Mouse (Mus musculus) heart, postnatal 0 days (tissue): ENCODE results near the gene Jrkl. TPM values are rescaled to one million over a fixed set of nuclear protein-coding genes. Genes with fewer than 3 reads are reported as not detected.

Source experiments
- ATAC-seq: fragments of 200-750 bp; cut with Nextera tagmentation; 2 replicates; pipeline ENCODE4 v1.8.0; 2017; ENCODE audit warnings: low read depth, moderate number of reproducible peaks, moderate library complexity; ENCODE audit not compliant: insufficient read depth
- DNase-seq: peaks from one replicate; pipeline ENCODE4 v3.0.0-alpha.2; 2016; ENCODE audit warnings: low spot score
- H3K27ac ChIP-seq: fragments of 300-500 bp; sonication (generic); 2 replicates; pipeline ENCODE4 v1.5.1; 2014; ENCODE audit warnings: low read depth, mild to moderate bottlenecking
- H3K27me3 ChIP-seq: fragments of 300-500 bp; sonication (generic); 2 replicates; pipeline ENCODE4 v1.6.1; 2014; ENCODE audit warnings: low read length, mixed read lengths; ENCODE audit not compliant: control insufficient read depth, insufficient read depth
- H3K36me3 ChIP-seq: fragments of 300-500 bp; sonication (generic); replicated peaks from 2 replicates; pipeline ENCODE4 v1.6.1; 2014; ENCODE audit warnings: low read length, mixed read lengths; ENCODE audit not compliant: control insufficient read depth, insufficient read depth
- H3K4me1 ChIP-seq: fragments of 300-500 bp; sonication (generic); 2 replicates; pipeline ENCODE4 v1.6.1; 2014; ENCODE audit warnings: antibody characterized with exemption; ENCODE audit not compliant: control insufficient read depth, insufficient read depth
- H3K4me2 ChIP-seq: fragments of 300-500 bp; sonication (generic); 2 replicates; pipeline ENCODE4 v1.6.1; 2014; ENCODE audit warnings: low read depth, mild to moderate bottlenecking, low read length, moderate library complexity
- H3K4me3 ChIP-seq: fragments of 300-500 bp; sonication (generic); 2 replicates; pipeline ENCODE4 v1.5.1; 2014; ENCODE audit warnings: low read depth, low read length
- H3K9ac ChIP-seq: fragments of 300-500 bp; sonication (generic); replicated peaks from 2 replicates; pipeline ENCODE4 v1.6.1; 2014; ENCODE audit warnings: low read depth, low read length, mixed read lengths
- H3K9me3 ChIP-seq: fragments of 300-500 bp; sonication (generic); replicated peaks from 2 replicates; pipeline ENCODE4 v1.6.1; 2016; ENCODE audit warnings: low read length; ENCODE audit not compliant: control insufficient read depth
- CTCF ChIP-seq: IDR thresholded peaks from 2 replicates; pipeline ENCODE4 v1.5.1; 2016; ENCODE audit warnings: antibody characterized with exemption, control low read depth, low read depth
- EP300 ChIP-seq: IDR thresholded peaks from 2 replicates; pipeline ENCODE4 v1.6.1; 2016; ENCODE audit warnings: antibody characterized with exemption, low read depth
- WGBS: fragments of 180-500 bp; shearing (Covaris S2); extraction: QIAGEN DNeasy Blood & Tissue Kit; methylation state at CpG from one replicate; pipeline ENCODE4 v1.1.7; 2014; 5-methylcytosine and 5-hydroxymethylcytosine counted together
- polyA plus RNA-seq: library from polyadenylated mRNA; unstranded; fragments of >200 nt; fragmentation: Nextera tagmentation; extraction: Ambion mirVana; gene quantifications from 2 replicates; pipeline ENCODE4 v1.2.1, GENCODE M21; 2015
- total RNA-seq: library from RNA; depleted of rRNA; stranded (reverse); fragments of >200 nt; gene quantifications from 2 replicates; pipeline ENCODE4 v1.2.3, GENCODE M21; 2014; ENCODE audit warnings: low replicate concordance; rRNA removed

Jrkl gene
- total and polyA plus RNA-seq, 2 experiments from 2014 or later = 5.5 to 8.1 TPM

GRCm38 (mm10) chr9:13195762-13196161 lies 49.9 kb downstream of the Jrkl start:
- H3K36me3 ChIP-seq = no peaks in the 10 kb centered on the region
- H3K27me3 ChIP-seq = no peaks in the 10 kb centered on the region
- TF ChIP-seq EP300 (no peak), CTCF (peak; percentile 41)
- H3K4me2 ChIP-seq = no peak overlapping the region
- H3K4me1 ChIP-seq = peaks cover 11% of the 10 kb centered on the region; the same call in 1 of the 2 replicates
- H3K9me3 ChIP-seq = no peaks in the 10 kb centered on the region
- no peak overlapping the region for H3K27ac ChIP-seq
- peak; percentile 33 for DNase-seq
- no peak for ATAC-seq
- no peak overlapping the region for H3K4me3 ChIP-seq
- 10% methylated on average over 7 of the region's 7 CpGs for WGBS
- H3K9ac ChIP-seq = no peak overlapping the region

GRCm38 (mm10) chr9:13195268-13195667 lies 50.4 kb downstream of the Jrkl start:
- DNase-seq = peak; percentile 51
- no peak overlapping the region for H3K27ac ChIP-seq
- H3K4me2 ChIP-seq = no peak overlapping the region

GRCm38 (mm10) chr9:13194619-13195018 lies 51.0 kb downstream of the Jrkl start:
- TF ChIP-seq EP300 (no peak), CTCF (no peak)
- Histone ChIP-seq H3K9ac (no peak overlapping the region), H3K27ac (no peak overlapping the region), H3K9me3 (no peaks in the 10 kb centered on the region), H3K4me1 (peaks cover 1% of the 10 kb centered on the region; the same call in 1 of the 2 replicates), H3K27me3 (no peaks in the 10 kb centered on the region), H3K36me3 (no peaks in the 10 kb centered on the region), H3K4me2 (no peak overlapping the region), H3K4me3 (no peak overlapping the region)
- 85% methylated on average over 4 of the region's 4 CpGs for WGBS
- DNase-seq = no peak
- no peak for ATAC-seq

More at GRCm38 (mm10) chr9:13195268-13195667, 50.4 kb downstream of the Jrkl start:
- no peak for ATAC-seq
- no peaks in the 10 kb centered on the region for H3K9me3 ChIP-seq
- H3K27me3 ChIP-seq = no peaks in the 10 kb centered on the region
- no peak overlapping the region for H3K9ac ChIP-seq
- H3K4me3 ChIP-seq = no peak overlapping the region
- H3K36me3 ChIP-seq = no peaks in the 10 kb centered on the region
- under 1% methylated on average over 4 of the region's 4 CpGs for WGBS
- peaks cover 7% of the 10 kb centered on the region; the same call in 1 of the 2 replicates for H3K4me1 ChIP-seq
- TF ChIP-seq EP300 (no peak), CTCF (peak; percentile 70)

Other genes starting within 250 kb of the Jrkl start
- 7.9 and 10.7 TPM in 2 replicates for gene Ccdc82, start 1.1 kb upstream of the Jrkl start, total RNA-seq
- gene Ccdc82, start 1.1 kb upstream of the Jrkl start, polyA plus RNA-seq = 4.1 and 4.5 TPM in 2 replicates
- gene Maml2, start 52.1 kb upstream of the Jrkl start, total RNA-seq = 7.0 and 10.4 TPM in 2 replicates
- gene Maml2, start 52.1 kb upstream of the Jrkl start, polyA plus RNA-seq = 6.0 and 6.2 TPM in 2 replicates
- gene Gm17571, start 200.9 kb upstream of the Jrkl start, total RNA-seq = not detected in 2 replicates
- gene Gm17571, start 200.9 kb upstream of the Jrkl start, polyA plus RNA-seq = not detected in 2 replicates